Mouse (Mus musculus): ENCODE data around the gene Themis. TPM values are rescaled to one million over a fixed set of nuclear protein-coding genes. Genes with fewer than 3 reads are reported as not detected.
A peak's percentile ranks its signal among the peaks of the same experiment; 100 is the strongest.

Themis gene
- total and polyA plus RNA-seq, 3 experiments: 0.27 TPM; not detected in 2

DNA sequence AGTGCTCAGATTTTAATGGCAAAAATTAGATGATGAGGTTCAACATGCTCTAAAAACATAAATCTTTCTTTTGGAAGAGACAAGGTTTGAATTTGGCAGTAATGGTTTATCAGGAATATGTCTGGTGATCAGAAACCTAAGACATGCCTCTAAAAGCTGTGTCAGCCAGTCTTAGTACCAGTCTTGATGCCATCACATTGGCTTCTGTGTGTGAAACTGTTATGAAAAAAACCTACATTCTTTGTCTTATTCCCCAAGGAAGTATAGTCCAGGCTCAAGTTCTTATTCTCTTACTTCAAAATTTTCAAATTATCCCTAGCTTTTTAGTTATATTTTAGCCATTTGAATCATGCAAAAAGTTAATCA lies 144.4 kb downstream of the Themis start:
- ATAC-seq (ENCODE audit: extremely low read depth, insufficient number of reproducible peaks, low FRiP score, poor library complexity, severe bottlenecking) (no peak), DNase-seq (ENCODE audit: low spot score) (no peak)
- TF ChIP-seq GATA1 (IDR thresholded peaks at IDR 0.05; ENCODE audit: borderline replicate concordance, low read length): no peak
- no peak for TF ChIP-seq CTCF (IDR thresholded peaks at IDR 0.05; ENCODE audit: low read depth, low read length)
- Histone ChIP-seq H3K36me3 (replicated peaks) (no peaks in the 10 kb centered on the region), H3K27me3 (ENCODE audit: insufficient read depth, low read length) (no peaks in the 10 kb centered on the region), H3K9me3 (replicated peaks) (no peaks in the 10 kb centered on the region), H3K4me3 (ENCODE audit: low read depth, low read length) (no peak overlapping the region), H3K4me1 (ENCODE audit: insufficient read depth, low read depth, low read length) (no peaks in the 10 kb centered on the region)

DNA sequence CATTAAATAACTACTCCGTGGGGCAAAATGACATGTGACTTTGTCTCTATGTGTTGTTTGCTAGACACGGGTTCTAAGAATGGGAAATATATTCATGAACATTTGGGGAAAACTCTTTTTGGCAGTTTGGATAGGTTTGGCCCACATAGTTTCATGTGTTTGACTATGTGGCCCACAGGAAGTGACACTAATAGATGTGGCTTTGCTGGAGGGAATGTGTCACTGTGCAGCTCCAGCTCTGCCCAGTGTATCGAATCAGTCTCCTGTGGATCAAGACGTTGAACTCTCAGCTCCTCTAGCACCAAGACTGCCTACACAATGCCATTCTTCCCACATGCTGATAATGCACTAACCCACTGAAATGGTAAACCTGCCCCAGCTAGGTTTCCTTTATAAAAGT lies 148.0 kb downstream of the Themis start:
- H3K36me3 ChIP-seq (replicated peaks): no peaks in the 10 kb centered on the region

DNA sequence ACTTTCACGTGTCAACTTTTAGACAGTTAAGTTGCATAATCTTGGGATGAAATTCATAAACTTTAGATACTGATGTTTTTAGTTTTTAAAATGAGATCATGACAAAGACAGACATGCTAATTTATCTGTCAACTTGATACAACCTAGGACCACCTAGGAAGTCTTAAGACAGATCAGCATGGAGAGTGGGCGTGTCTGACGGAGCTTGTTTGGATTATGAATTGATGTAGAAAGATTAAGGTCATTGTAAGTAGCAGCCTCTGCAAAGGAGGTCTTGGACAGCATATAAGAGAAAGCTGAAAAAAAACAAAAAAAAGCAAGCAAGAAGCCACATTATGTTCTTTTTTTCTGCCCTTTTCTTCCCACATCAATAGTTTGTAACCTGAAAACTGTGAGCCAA lies 154.2 kb downstream of the Themis start:
- Histone ChIP-seq H3K36me3 (replicated peaks) (no peaks in the 10 kb centered on the region), H3K27me3 (ENCODE audit: insufficient read depth, low read length) (no peaks in the 10 kb centered on the region), H3K4me1 (ENCODE audit: insufficient read depth, low read depth, low read length) (no peaks in the 10 kb centered on the region), H3K9me3 (replicated peaks) (no peaks in the 10 kb centered on the region), H3K4me3 (ENCODE audit: low read depth, low read length) (no peak overlapping the region)
- TF ChIP-seq TAL1 (conservative IDR thresholded peaks at IDR 0.05; ENCODE audit: low read depth, low read length) (no peak), GATA1 (IDR thresholded peaks at IDR 0.05; ENCODE audit: borderline replicate concordance, low read length) (no peak), GATA2 (IDR thresholded peaks at IDR 0.05; ENCODE audit: borderline replicate concordance, low read depth, low read length) (no peak), CTCF (IDR thresholded peaks at IDR 0.05; ENCODE audit: low read depth, low read length) (no peak), POLR2AphosphoS5 (IDR thresholded peaks at IDR 0.05; ENCODE audit: insufficient replicate concordance, low read depth, low read length) (no peak)
- ATAC-seq (ENCODE audit: extremely low read depth, insufficient number of reproducible peaks, low FRiP score, poor library complexity, severe bottlenecking) (no peak), DNase-seq (ENCODE audit: low spot score) (no peak)

More for the DNA sequence above, 148.0 kb downstream of the Themis start:
- H3K9me3 ChIP-seq (replicated peaks): no peaks in the 10 kb centered on the region
- ATAC-seq (ENCODE audit: extremely low read depth, insufficient number of reproducible peaks, low FRiP score, poor library complexity, severe bottlenecking) (no peak), DNase-seq (ENCODE audit: low spot score) (no peak)
- no peaks in the 10 kb centered on the region for H3K4me1 ChIP-seq (ENCODE audit: insufficient read depth, low read depth, low read length)
- H3K4me3 ChIP-seq (ENCODE audit: low read depth, low read length): no peak overlapping the region
- H3K27me3 ChIP-seq (ENCODE audit: insufficient read depth, low read length): no peaks in the 10 kb centered on the region
- TF ChIP-seq POLR2AphosphoS5 (IDR thresholded peaks at IDR 0.05; ENCODE audit: insufficient replicate concordance, low read depth, low read length) (no peak), GATA2 (IDR thresholded peaks at IDR 0.05; ENCODE audit: borderline replicate concordance, low read depth, low read length) (no peak), CTCF (IDR thresholded peaks at IDR 0.05; ENCODE audit: low read depth, low read length) (no peak), TAL1 (conservative IDR thresholded peaks at IDR 0.05; ENCODE audit: low read depth, low read length) (no peak), GATA1 (IDR thresholded peaks at IDR 0.05; ENCODE audit: borderline replicate concordance, low read length) (no peak)

DNA sequence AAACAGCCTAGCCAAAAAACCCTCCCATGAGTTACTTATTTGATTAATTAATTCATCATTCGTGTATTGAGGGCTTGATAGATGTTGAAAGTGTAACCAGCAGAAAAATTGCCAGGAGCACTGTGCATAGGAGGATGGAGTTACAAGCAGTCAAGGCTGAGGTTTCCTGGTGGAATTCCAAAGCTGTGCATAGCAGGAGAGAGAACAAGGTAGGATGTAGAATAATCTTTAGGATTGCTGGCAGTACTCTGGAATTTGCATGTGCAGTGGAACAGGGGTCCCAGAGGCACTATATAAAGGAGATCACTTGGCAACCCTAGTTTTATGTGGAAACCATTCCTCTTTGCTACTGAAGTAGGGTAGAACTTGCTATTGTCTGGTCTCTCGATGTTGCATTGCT lies 174.4 kb downstream of the Themis start:
- ATAC-seq (ENCODE audit: extremely low read depth, insufficient number of reproducible peaks, low FRiP score, poor library complexity, severe bottlenecking) (no peak), DNase-seq (ENCODE audit: low spot score) (no peak)
- TF ChIP-seq POLR2AphosphoS5 (IDR thresholded peaks at IDR 0.05; ENCODE audit: insufficient replicate concordance, low read depth, low read length) (no peak), GATA2 (IDR thresholded peaks at IDR 0.05; ENCODE audit: borderline replicate concordance, low read depth, low read length) (no peak), GATA1 (IDR thresholded peaks at IDR 0.05; ENCODE audit: borderline replicate concordance, low read length) (no peak), TAL1 (conservative IDR thresholded peaks at IDR 0.05; ENCODE audit: low read depth, low read length) (no peak), CTCF (IDR thresholded peaks at IDR 0.05; ENCODE audit: low read depth, low read length) (no peak)
- Histone ChIP-seq H3K27me3 (ENCODE audit: insufficient read depth, low read length) (no peaks in the 10 kb centered on the region), H3K4me3 (ENCODE audit: low read depth, low read length) (no peak overlapping the region), H3K9me3 (replicated peaks) (no peaks in the 10 kb centered on the region), H3K4me1 (ENCODE audit: insufficient read depth, low read depth, low read length) (no peaks in the 10 kb centered on the region), H3K36me3 (replicated peaks) (no peaks in the 10 kb centered on the region)

DNA sequence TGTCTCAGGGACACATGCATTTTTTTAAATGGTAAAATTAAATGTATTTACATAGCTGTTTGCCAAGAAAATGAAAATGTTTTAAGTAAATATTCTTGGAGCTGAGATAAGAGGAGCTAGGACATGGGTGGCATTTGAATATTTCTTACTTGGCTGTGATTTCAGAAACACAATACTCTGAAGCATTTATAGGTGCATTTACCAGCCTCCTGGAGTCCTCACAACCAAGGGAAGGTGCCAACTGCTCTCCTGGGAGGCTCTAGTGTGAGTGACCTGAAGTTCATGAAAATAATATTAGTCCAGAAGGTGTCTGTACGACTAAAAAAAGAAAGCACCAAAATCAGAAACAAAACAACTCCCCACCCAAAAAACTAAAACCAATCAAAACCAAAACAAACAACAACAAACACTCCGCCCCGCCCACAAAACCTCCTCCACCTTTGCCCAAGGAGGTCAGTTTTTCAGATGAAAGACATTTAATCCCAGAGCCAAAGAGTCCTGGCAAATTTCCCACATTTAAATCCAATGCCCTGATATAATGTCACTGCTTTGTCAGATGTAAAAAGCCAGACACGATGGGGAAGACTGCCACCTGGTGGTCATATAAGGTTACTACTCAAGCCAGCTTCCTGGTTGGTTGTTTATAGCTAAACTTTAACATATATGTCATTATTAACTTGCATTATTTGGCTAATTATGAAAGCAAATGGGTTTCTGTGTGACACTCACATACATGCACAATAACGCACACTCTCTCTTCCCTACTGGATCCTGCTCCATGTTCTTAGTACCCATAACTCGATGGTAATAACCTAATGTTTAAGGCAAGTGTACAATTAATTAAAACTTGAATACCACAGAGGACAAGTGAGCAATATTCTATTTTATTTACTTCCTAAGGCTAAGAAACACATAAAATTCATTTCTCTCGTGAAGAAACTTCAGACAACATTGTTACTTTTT lies 175.9 kb downstream of the Themis start:
- ATAC-seq (ENCODE audit: extremely low read depth, insufficient number of reproducible peaks, low FRiP score, poor library complexity, severe bottlenecking): no peak

DNA sequence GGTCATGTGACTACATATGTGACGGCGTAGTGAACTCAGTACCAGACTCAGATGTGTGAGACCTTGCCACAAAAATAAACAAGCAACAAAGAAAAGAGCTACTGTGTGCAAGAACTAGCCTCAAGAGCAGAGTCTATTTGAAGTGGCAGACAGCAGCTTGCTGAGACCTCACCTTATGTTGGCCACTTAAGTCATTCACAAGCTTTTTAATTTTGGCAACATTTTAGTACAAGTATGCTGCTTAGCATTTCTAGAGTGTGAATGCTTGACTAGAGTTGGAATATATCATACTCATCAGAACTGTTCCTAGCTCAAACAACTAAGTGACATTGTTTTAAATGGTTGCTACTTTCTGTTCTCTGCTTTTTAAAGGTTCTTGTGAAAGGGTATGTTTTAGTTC lies 188.0 kb downstream of the Themis start:
- H3K4me1 ChIP-seq (ENCODE audit: insufficient read depth, low read depth, low read length): no peaks in the 10 kb centered on the region

More for the DNA sequence above, 175.9 kb downstream of the Themis start:
- no peaks in the 10 kb centered on the region for H3K36me3 ChIP-seq (replicated peaks)
- DNase-seq (ENCODE audit: low spot score): peak; percentile 10
- TF ChIP-seq CTCF (IDR thresholded peaks at IDR 0.05; ENCODE audit: low read depth, low read length): peak; percentile 77
- TF ChIP-seq TAL1 (conservative IDR thresholded peaks at IDR 0.05; ENCODE audit: low read depth, low read length): no peak
- no peaks in the 10 kb centered on the region for H3K27me3 ChIP-seq (ENCODE audit: insufficient read depth, low read length)
- no peaks in the 10 kb centered on the region for H3K9me3 ChIP-seq (replicated peaks)
- no peak overlapping the region for H3K4me3 ChIP-seq (ENCODE audit: low read depth, low read length)
- H3K4me1 ChIP-seq (ENCODE audit: insufficient read depth, low read depth, low read length): no peaks in the 10 kb centered on the region

More for the DNA sequence above, 188.0 kb downstream of the Themis start:
- H3K36me3 ChIP-seq (replicated peaks): no peaks in the 10 kb centered on the region
- TF ChIP-seq POLR2AphosphoS5 (IDR thresholded peaks at IDR 0.05; ENCODE audit: insufficient replicate concordance, low read depth, low read length) (no peak), TAL1 (conservative IDR thresholded peaks at IDR 0.05; ENCODE audit: low read depth, low read length) (no peak), GATA1 (IDR thresholded peaks at IDR 0.05; ENCODE audit: borderline replicate concordance, low read length) (no peak), GATA2 (IDR thresholded peaks at IDR 0.05; ENCODE audit: borderline replicate concordance, low read depth, low read length) (no peak), CTCF (IDR thresholded peaks at IDR 0.05; ENCODE audit: low read depth, low read length) (no peak)
- no peaks in the 10 kb centered on the region for H3K9me3 ChIP-seq (replicated peaks)
- H3K27me3 ChIP-seq (ENCODE audit: insufficient read depth, low read length): no peaks in the 10 kb centered on the region
- no peak for ATAC-seq (ENCODE audit: extremely low read depth, insufficient number of reproducible peaks, low FRiP score, poor library complexity, severe bottlenecking)
- no peak overlapping the region for H3K4me3 ChIP-seq (ENCODE audit: low read depth, low read length)
- no peak for DNase-seq (ENCODE audit: low spot score)

Data from G1E (cell line).